ENCODE assay signal across 14 mouse cellular contexts in genomic region chr11:113554701-113555360, GRCm38 (mm10).
DNase-seq lines count a peak whose midpoint lies in the region; ATAC-seq and TF ChIP-seq lines count a peak whose summit lies in the region.
"Had no signal": no experiment of that assay in that cellular context is flagged by ENCODE, and none has a peak within 500 bp of the region (broad histone marks: within the 10 kb centered on the region; RNA-seq: fewer than 3 reads in every experiment).

No protein-coding gene starts in this region.

- peaks cover 30% of the 10 kb centered on the region for H3K4me1 ChIP-seq in hindbrain, embryonic 14.5 days (replicated peaks; ENCODE audit: control insufficient read depth, insufficient read depth, low read length)
- peaks cover 17% of the 10 kb centered on the region for H3K4me1 ChIP-seq in hindbrain, embryonic 12.5 days
- H3K4me1 ChIP-seq in neural tube, embryonic 13.5 days (replicated peaks): peaks cover 27% of the 10 kb centered on the region
- H3K4me1 ChIP-seq in hindbrain, postnatal 0 days (ENCODE audit: insufficient read depth, low read length): peaks cover 16% of the 10 kb centered on the region

- H3K27me3 ChIP-seq in hindbrain, embryonic 14.5 days (ENCODE audit: control insufficient read depth, insufficient read depth, low read length): no peaks in the 10 kb centered on the region
- H3K27me3 ChIP-seq in hindbrain, embryonic 12.5 days: no peaks in the 10 kb centered on the region
- no peaks in the 10 kb centered on the region for H3K27me3 ChIP-seq in neural tube, embryonic 13.5 days
- H3K27me3 ChIP-seq in hindbrain, postnatal 0 days (ENCODE audit: insufficient read depth, low read length): no peaks in the 10 kb centered on the region

- H3K27ac ChIP-seq in hindbrain, embryonic 14.5 days: peak overlapping the region; percentile 68
- no peak overlapping the region for H3K27ac ChIP-seq in hindbrain, embryonic 12.5 days
- 0 out of 2 replicates have a peak overlapping the region, but pooled peaks have one; percentile 61 for H3K27ac ChIP-seq in neural tube, embryonic 13.5 days (replicated peaks)
- peak overlapping the region; percentile 81 for H3K27ac ChIP-seq in hindbrain, postnatal 0 days
- H3K27ac ChIP-seq: heart, adult 2 months had no signal

- no peak overlapping the region for H3K4me3 ChIP-seq in hindbrain, embryonic 14.5 days (replicated peaks; ENCODE audit: low read length)
- H3K4me3 ChIP-seq in hindbrain, embryonic 12.5 days: no peak overlapping the region
- H3K4me3 ChIP-seq in neural tube, embryonic 13.5 days: no peak overlapping the region
- no peak overlapping the region for H3K4me3 ChIP-seq in hindbrain, postnatal 0 days (ENCODE audit: low read length)
- H3K4me3 ChIP-seq: erythroblast, embryonic 14.5 days; heart, adult 2 months had no signal

- no peak for DNase-seq in hindbrain, embryonic 14.5 days (ENCODE audit: low spot score)
- DNase-seq in neural tube, embryonic 10.5 days (ENCODE audit: extremely low spot score, low spot score): no peak
- DNase-seq in hindbrain, postnatal 0 days (ENCODE audit: low spot score): no peak
- no peak for DNase-seq in gastrocnemius, postnatal 36 days
- no peak for DNase-seq in left cerebral cortex, postnatal 36 days (ENCODE audit: low spot score in 2 of 2)
- no peak for DNase-seq in layer of hippocampus, adult 11-12 months (ENCODE audit: low spot score)
- DNase-seq: B cell, adult 2 months; heart, adult 2 months; kidney, postnatal 4 days; lung, embryonic 14.5 days; lung, postnatal 4 days had no signal

- no peak for ATAC-seq in hindbrain, embryonic 14.5 days (ENCODE audit: low FRiP score)
- no peak for ATAC-seq in hindbrain, embryonic 12.5 days (ENCODE audit: low FRiP score)
- no peak for ATAC-seq in neural tube, embryonic 13.5 days (ENCODE audit: low read depth)
- no peak for ATAC-seq in hindbrain, postnatal 0 days

- no peak overlapping the region for H3K9ac ChIP-seq in hindbrain, embryonic 14.5 days
- no peak overlapping the region for H3K9ac ChIP-seq in hindbrain, embryonic 12.5 days
- 0 out of 2 replicates have a peak overlapping the region, but pooled peaks have one; percentile 22 for H3K9ac ChIP-seq in neural tube, embryonic 13.5 days
- no peak overlapping the region for H3K9ac ChIP-seq in hindbrain, postnatal 0 days (replicated peaks; ENCODE audit: low read length)
- H3K9ac ChIP-seq: lung, embryonic 14.5 days had no signal

- intact Hi-C loops in gastrocnemius, postnatal 36 days (cut with DNase I): no loop called here
- intact Hi-C loops in left cerebral cortex, postnatal 36 days (cut with DNase I): no loop called here

- whole genome bisulfite sequencing in hindbrain, embryonic 14.5 days: 92% methylated on average over 7 of the region's 7 CpGs
- WGBS in hindbrain, embryonic 12.5 days: 89% methylated on average over 7 of the region's 7 CpGs
- WGBS in neural tube, embryonic 13.5 days: 88% methylated on average over 7 of the region's 7 CpGs
- 87% methylated on average over 7 of the region's 7 CpGs for WGBS in hindbrain, postnatal 0 days

- no peaks in the 10 kb centered on the region for H3K9me3 ChIP-seq in hindbrain, embryonic 14.5 days (ENCODE audit: control insufficient read depth, low read length)
- no peaks in the 10 kb centered on the region for H3K9me3 ChIP-seq in hindbrain, embryonic 12.5 days (replicated peaks)
- no peaks in the 10 kb centered on the region for H3K9me3 ChIP-seq in neural tube, embryonic 13.5 days
- H3K9me3 ChIP-seq in hindbrain, postnatal 0 days (ENCODE audit: low read length): no peaks in the 10 kb centered on the region

- no peaks in the 10 kb centered on the region for H3K36me3 ChIP-seq in hindbrain, embryonic 14.5 days (replicated peaks; ENCODE audit: control insufficient read depth, insufficient read depth)
- no peaks in the 10 kb centered on the region for H3K36me3 ChIP-seq in hindbrain, embryonic 12.5 days
- no peaks in the 10 kb centered on the region for H3K36me3 ChIP-seq in neural tube, embryonic 13.5 days
- H3K36me3 ChIP-seq in hindbrain, postnatal 0 days (ENCODE audit: insufficient read depth, low read length): no peaks in the 10 kb centered on the region; the same call in 1 of the 2 replicates

- TF ChIP-seq CTCF in hindbrain, postnatal 0 days (IDR thresholded peaks at IDR 0.05; ENCODE audit: low read depth): no peak

- H3K4me2 ChIP-seq in hindbrain, embryonic 14.5 days (replicated peaks): no peak overlapping the region
- H3K4me2 ChIP-seq in hindbrain, embryonic 12.5 days (replicated peaks): no peak overlapping the region
- no peak overlapping the region for H3K4me2 ChIP-seq in neural tube, embryonic 13.5 days
- no peak overlapping the region for H3K4me2 ChIP-seq in hindbrain, postnatal 0 days (ENCODE audit: low read depth, low read length)
- H3K4me2 ChIP-seq: lung, embryonic 14.5 days had no signal
